In the genomic region with DNA sequence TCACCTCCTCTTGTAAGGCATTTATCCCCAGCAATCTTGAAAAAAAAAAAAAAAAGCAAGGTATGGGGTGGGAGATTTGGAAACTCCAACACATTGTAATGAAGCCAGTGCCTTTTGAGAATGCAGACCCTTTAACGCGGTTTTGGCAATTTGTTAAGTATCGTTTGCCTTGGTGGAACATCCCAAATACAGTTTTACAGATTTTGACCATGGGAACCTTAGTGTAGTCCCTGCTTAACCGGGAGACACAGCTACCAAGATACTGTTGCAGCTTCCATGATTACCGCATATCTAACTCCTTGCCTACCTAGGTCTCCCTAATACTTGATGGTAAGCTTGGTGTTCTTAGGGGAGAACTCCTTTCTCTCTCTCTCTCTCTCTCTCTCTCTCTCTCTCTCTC, we compare ENCODE assay signal across 8 mouse cellular contexts. TPM values are rescaled to one million over a fixed set of nuclear protein-coding genes. Genes with fewer than 3 reads are reported as not detected.
DNase-seq lines count a peak whose midpoint lies in the region; ATAC-seq and TF ChIP-seq lines count a peak whose summit lies in the region.

No protein-coding gene starts in this region.

- H3K27ac ChIP-seq in testis, adult 2 months (ENCODE audit: control insufficient read depth, insufficient read depth, low read depth, low read length) = peak overlapping the region; percentile 42
- no peak overlapping the region for H3K27ac ChIP-seq in limb, embryonic 14.5 days (replicated peaks; ENCODE audit: low read depth, low read length)
- no peak overlapping the region for H3K27ac ChIP-seq in stomach, postnatal 0 days (replicated peaks)

- intact Hi-C loops in left cerebral cortex, postnatal 10 days (cut with DNase I) = no loop called here

- H3K4me1 ChIP-seq in testis, adult 2 months (ENCODE audit: control insufficient read depth, insufficient read depth, low read length) = no peaks in the 10 kb centered on the region; the same call in 1 of the 2 replicates
- peaks cover 14% of the 10 kb centered on the region for H3K4me1 ChIP-seq in limb, embryonic 14.5 days (ENCODE audit: control insufficient read depth, insufficient read depth, low read length)
- H3K4me1 ChIP-seq in stomach, postnatal 0 days (replicated peaks; ENCODE audit: control insufficient read depth, insufficient read depth) = no peaks in the 10 kb centered on the region

- no peaks in the 10 kb centered on the region for H3K9me3 ChIP-seq in limb, embryonic 14.5 days (ENCODE audit: control insufficient read depth, low read length)
- H3K9me3 ChIP-seq in stomach, postnatal 0 days (ENCODE audit: control insufficient read depth, low read length) = no peaks in the 10 kb centered on the region

- no peak for TF ChIP-seq POLR2A in testis, adult 2 months (IDR thresholded peaks at IDR 0.05; ENCODE audit: control insufficient read depth, low read depth, low read length)
- no peak for TF ChIP-seq POLR2A in limb, embryonic 14.5 days (IDR thresholded peaks at IDR 0.05; ENCODE audit: borderline replicate concordance, extremely low read depth, insufficient read depth, insufficient read length)

- ATAC-seq in limb, embryonic 14.5 days (ENCODE audit: low FRiP score, low read depth) = no peak
- ATAC-seq in stomach, postnatal 0 days (ENCODE audit: low FRiP score, low TSS enrichment) = no peak
- ATAC-seq in megakaryocyte progenitor cell, adult 5-6 weeks (replicated peaks; ENCODE audit: poor library complexity) = no peak

- DNase-seq in embryo, embryonic 10.5 days (ENCODE audit: low spot score) = peak; percentile 2
- DNase-seq in embryo, embryonic 9.5 days (ENCODE audit: extremely low spot score) = no peak
- no peak for DNase-seq in testis, postnatal 14 days (ENCODE audit: low spot score)
- DNase-seq in limb, embryonic 14.5 days (ENCODE audit: low spot score) = no peak
- no peak for DNase-seq in stomach, postnatal 0 days (ENCODE audit: low spot score)
- no peak for DNase-seq in left cerebral cortex, postnatal 10 days (ENCODE audit: extremely low spot score in 1 of 2, low spot score in 2 of 2)

- peak overlapping the region; percentile 99; the same call in 1 of the 2 replicates for H3K4me3 ChIP-seq in testis, adult 2 months (ENCODE audit: control insufficient read depth, low read depth, low read length)
- H3K4me3 ChIP-seq in limb, embryonic 14.5 days (replicated peaks; ENCODE audit: low read length) = peak overlapping the region; percentile 63
- peak overlapping the region; percentile 96 for H3K4me3 ChIP-seq in stomach, postnatal 0 days (ENCODE audit: low read depth, low read length)

- no peaks in the 10 kb centered on the region for H3K27me3 ChIP-seq in testis, adult 2 months (ENCODE audit: control insufficient read depth, insufficient read depth, low read length)
- H3K27me3 ChIP-seq in limb, embryonic 14.5 days (ENCODE audit: control insufficient read depth, insufficient read depth, low read length) = no peaks in the 10 kb centered on the region
- H3K27me3 ChIP-seq in stomach, postnatal 0 days (ENCODE audit: control insufficient read depth, insufficient read depth, low read length) = no peaks in the 10 kb centered on the region

- H3K9ac ChIP-seq in limb, embryonic 14.5 days (ENCODE audit: low read depth, low read length, severe bottlenecking) = peak overlapping the region; percentile 81
- H3K9ac ChIP-seq in stomach, postnatal 0 days (ENCODE audit: low read length) = peak overlapping the region; percentile 94

- no peak for TF ChIP-seq EP300 in stomach, postnatal 0 days (optimal IDR thresholded peaks at IDR 0.05)

- peak overlapping the region; percentile 79 for H3K4me2 ChIP-seq in limb, embryonic 14.5 days (replicated peaks; ENCODE audit: low read depth, low read length, severe bottlenecking)
- H3K4me2 ChIP-seq in stomach, postnatal 0 days (replicated peaks; ENCODE audit: low read depth) = peak overlapping the region; percentile 83

- TF ChIP-seq CTCF in testis, adult 2 months (IDR thresholded peaks at IDR 0.05; ENCODE audit: control insufficient read depth, insufficient read depth, insufficient replicate concordance, low read depth, low read length) = no peak
- no peak for TF ChIP-seq CTCF in stomach, postnatal 0 days (IDR thresholded peaks at IDR 0.05; ENCODE audit: low read depth)

- no peaks in the 10 kb centered on the region for H3K36me3 ChIP-seq in testis, adult 2 months (ENCODE audit: control insufficient read depth, insufficient read depth, low read length)
- H3K36me3 ChIP-seq in limb, embryonic 14.5 days (ENCODE audit: control insufficient read depth, insufficient read depth, low read length) = peaks cover 29% of the 10 kb centered on the region
- H3K36me3 ChIP-seq in stomach, postnatal 0 days (ENCODE audit: control insufficient read depth, insufficient read depth, low read length) = no peaks in the 10 kb centered on the region

- WGBS in limb, embryonic 14.5 days = 21% methylated on average over 5 of the region's 5 CpGs
- 19% methylated on average over 5 of the region's 5 CpGs for WGBS in stomach, postnatal 0 days

RNA-seq across cellular contexts. Expression of a gene that starts 0.7 kb away (rescaled TPM):
- 28.9 and 30.3 TPM in 2 replicates for polyA plus RNA-seq in testis, adult 2 months (2012; rRNA removed)
- polyA plus RNA-seq in limb, embryonic 14.5 days (2012; rRNA removed) = 19.3 and 21.4 TPM in 2 replicates
- 21.6 and 23.7 TPM in 2 replicates for polyA plus RNA-seq in limb, embryonic 14.5 days (2014; fragmentation: Nextera tagmentation; extraction: Ambion mirVana)
- 10.0 and 10.6 TPM in 2 replicates for polyA plus RNA-seq in stomach, postnatal 0 days (2015; fragmentation: Nextera tagmentation; extraction: Ambion mirVana)
- 12.3 and 14.2 TPM in 2 replicates for total RNA-seq in megakaryocyte progenitor cell, adult 5-6 weeks (2015)
- 11.7 and 21.7 TPM in 2 replicates for total RNA-seq in megakaryocyte progenitor cell, adult 5-6 weeks (2017)
- total RNA-seq in left cerebral cortex, postnatal 10 days (2021) = 10 to 100 TPM; 36.0 to 36.4 TPM

RNA-seq across cellular contexts. Expression of a gene that starts 38.4 kb away (rescaled TPM):
- 12.6 and 14.4 TPM in 2 replicates for polyA plus RNA-seq in testis, adult 2 months (2012; rRNA removed)
- polyA plus RNA-seq in limb, embryonic 14.5 days (2012; rRNA removed) = 25.2 and 26.5 TPM in 2 replicates
- polyA plus RNA-seq in limb, embryonic 14.5 days (2014; fragmentation: Nextera tagmentation; extraction: Ambion mirVana) = 39.8 and 44.3 TPM in 2 replicates
- polyA plus RNA-seq in stomach, postnatal 0 days (2015; fragmentation: Nextera tagmentation; extraction: Ambion mirVana) = 31.4 and 32.2 TPM in 2 replicates
- total RNA-seq in megakaryocyte progenitor cell, adult 5-6 weeks (2015) = 20.0 and 25.6 TPM in 2 replicates
- 15.4 and 15.5 TPM in 2 replicates for total RNA-seq in megakaryocyte progenitor cell, adult 5-6 weeks (2017)
- total RNA-seq in left cerebral cortex, postnatal 10 days (2021) = 10 to 100 TPM; 36.1 to 39.4 TPM

RNA-seq across cellular contexts. Expression of a gene that starts 40.9 kb away (rescaled TPM):
- 79.6 and 87.4 TPM in 2 replicates for polyA plus RNA-seq in testis, adult 2 months (2012; rRNA removed)
- polyA plus RNA-seq in limb, embryonic 14.5 days (2012; rRNA removed) = 74.9 and 82.9 TPM in 2 replicates
- polyA plus RNA-seq in limb, embryonic 14.5 days (2014; fragmentation: Nextera tagmentation; extraction: Ambion mirVana) = 92.1 and 97.6 TPM in 2 replicates
- polyA plus RNA-seq in stomach, postnatal 0 days (2015; fragmentation: Nextera tagmentation; extraction: Ambion mirVana) = 84.4 and 90.2 TPM in 2 replicates
- total RNA-seq in megakaryocyte progenitor cell, adult 5-6 weeks (2015) = 63.0 and 63.2 TPM in 2 replicates
- 43.2 and 44.2 TPM in 2 replicates for total RNA-seq in megakaryocyte progenitor cell, adult 5-6 weeks (2017)
- 10 to 100 TPM; 62.3 TPM for total RNA-seq in left cerebral cortex, postnatal 10 days (2021)

RNA-seq across cellular contexts. Expression of a gene that starts 50.7 kb away (rescaled TPM):
- 30.4 and 40.5 TPM in 2 replicates for polyA plus RNA-seq in testis, adult 2 months (2012; rRNA removed)
- 43.0 and 46.0 TPM in 2 replicates for polyA plus RNA-seq in limb, embryonic 14.5 days (2012; rRNA removed)
- polyA plus RNA-seq in limb, embryonic 14.5 days (2014; fragmentation: Nextera tagmentation; extraction: Ambion mirVana) = 28.6 and 31.8 TPM in 2 replicates
- polyA plus RNA-seq in stomach, postnatal 0 days (2015; fragmentation: Nextera tagmentation; extraction: Ambion mirVana) = 14.2 and 14.3 TPM in 2 replicates
- total RNA-seq in megakaryocyte progenitor cell, adult 5-6 weeks (2015) = 45.6 and 45.9 TPM in 2 replicates
- total RNA-seq in megakaryocyte progenitor cell, adult 5-6 weeks (2017) = 22.2 and 25.3 TPM in 2 replicates
- 10 to 100 TPM; 20.4 to 24.1 TPM for total RNA-seq in left cerebral cortex, postnatal 10 days (2021)
